Mouse (Mus musculus): ENCODE results near the gene Angptl2.
A peak's percentile ranks its signal among the peaks of the same experiment; 100 is the strongest.
"Not testable (repeated sequence)": the region's sequence is repeated elsewhere in the genome, so short reads cannot be mapped to it uniquely, and the experiment has no call there.

Angptl2 gene

DNA sequence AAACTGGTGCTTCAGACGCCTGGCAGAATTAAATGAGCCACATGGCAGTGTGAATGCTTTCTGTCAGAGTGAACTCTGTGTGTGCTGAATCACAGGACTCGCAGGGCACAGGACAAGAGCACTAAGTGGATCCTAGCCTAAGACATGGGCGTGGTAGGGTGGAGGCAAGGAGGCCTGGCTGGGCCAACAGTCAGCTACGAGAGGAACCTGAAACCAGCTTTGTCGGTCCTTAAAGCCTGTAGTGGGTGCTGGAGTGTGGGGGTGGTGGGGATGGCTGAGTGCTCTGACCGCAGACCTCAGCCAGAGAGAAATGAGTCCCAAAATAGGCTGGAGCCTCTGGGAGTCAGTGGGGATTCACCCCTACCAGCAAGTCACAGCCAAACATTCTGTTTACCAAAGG lies 12.6 kb upstream of the Angptl2 start:
- peak; percentile 61 for DNase-seq

DNA sequence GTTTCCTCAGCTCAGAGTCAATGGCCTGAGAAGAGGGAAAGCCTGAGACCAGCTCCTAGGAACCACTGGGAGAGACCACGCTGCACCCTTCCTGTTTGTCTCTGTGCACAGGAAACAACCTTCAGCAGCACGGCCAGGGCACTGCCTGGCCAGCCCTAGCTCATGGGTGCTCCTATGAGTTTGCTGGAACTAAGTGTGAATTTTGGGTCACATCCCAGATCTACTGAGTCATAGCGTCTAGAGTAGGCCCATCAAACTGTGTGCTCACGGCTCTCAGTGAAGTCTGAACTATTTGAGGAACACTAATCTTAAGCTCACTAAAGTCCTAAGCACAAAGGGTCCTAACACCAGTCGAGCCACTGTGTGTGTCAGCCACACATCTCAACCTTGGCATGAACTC lies 10.9 kb upstream of the Angptl2 start:
- peak; percentile 75 for DNase-seq

DNA sequence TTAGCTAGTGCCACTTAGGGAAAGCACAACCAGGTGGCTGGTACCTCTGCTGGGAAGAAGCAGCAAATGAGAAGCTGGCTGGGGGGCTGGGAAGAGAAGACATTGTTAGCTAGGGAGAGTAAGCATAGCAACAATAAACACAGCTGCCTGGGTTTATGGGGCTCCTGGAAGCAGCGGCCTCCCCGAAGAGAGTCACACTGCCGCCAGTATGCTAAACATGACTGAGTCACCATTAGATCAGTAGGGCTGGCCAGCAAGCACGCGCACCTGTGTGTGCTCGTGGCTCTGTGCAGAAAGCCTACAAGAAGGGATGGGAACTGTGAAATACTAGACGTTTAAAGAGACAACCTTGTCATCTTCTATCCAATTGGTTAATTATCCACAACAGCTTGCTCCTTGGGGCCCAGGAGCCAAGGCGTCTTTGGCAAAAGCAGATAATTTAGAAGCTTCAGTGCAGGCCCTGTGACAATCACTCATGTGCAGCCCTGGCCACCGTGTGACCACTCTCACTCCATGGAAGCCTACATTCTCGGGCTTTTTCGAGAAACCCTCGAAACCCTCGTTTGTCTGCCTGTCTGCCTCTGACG lies 9.8 kb upstream of the Angptl2 start:
- DNase-seq, result no peak

DNA sequence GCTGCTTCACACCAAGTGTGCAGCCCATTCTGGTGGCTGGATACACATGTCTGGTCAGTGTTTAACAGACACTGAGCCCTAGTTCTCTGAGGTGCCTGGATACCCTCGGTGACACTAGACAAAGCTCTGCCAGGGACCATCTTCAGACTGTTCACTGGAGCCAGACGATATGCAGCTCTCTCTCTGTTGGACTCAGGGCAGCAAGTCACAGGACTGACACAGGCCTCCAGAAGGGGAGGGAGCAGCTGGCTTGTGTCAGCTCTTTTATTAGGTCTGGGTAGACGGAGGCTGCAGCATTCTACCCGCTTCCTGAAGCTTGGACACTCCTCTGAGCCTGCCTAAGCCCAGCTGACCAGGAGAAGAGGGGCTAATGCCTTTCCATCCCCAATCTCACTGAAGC lies 8.8 kb upstream of the Angptl2 start:
- DNase-seq, result peak; percentile 51

DNA sequence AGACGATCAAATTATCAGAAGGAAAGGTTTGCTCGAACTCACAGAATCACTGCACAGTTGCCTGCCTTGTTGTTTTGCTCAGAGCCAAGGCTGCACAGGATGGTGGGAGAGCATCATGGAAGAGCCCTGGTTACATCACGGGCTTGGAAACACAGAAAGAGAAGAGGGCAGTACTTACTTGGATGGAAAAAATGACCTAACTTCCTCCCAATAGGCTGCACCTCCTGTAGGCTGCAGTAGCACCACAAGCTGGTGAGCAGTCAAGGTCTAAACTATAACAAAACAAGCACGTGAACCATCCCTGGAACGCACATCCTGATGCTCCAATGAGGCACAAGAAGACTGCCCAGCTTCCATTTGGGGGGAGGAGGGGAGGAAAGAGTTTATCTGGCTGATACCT lies 7.7 kb upstream of the Angptl2 start:
- no peak for DNase-seq

DNA sequence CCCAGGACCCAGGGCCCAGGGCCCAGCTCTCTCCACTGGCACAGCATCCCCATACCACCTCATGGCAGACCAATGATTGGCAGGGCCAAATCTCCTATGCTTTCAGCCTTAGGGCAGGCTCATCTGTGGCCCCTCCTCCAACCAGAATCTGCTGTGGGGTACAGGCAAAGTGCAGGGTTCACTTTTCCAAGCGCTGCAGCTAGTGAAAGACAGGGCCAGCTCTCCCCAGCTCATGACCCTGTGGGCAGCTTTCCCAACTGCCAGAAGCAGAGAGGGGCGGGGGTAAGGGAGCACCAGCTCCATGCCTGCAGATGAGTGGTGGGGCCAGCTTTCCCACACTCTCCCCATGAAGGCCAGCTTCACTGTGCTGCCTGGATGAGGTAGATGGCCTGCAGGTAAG lies 5.0 kb upstream of the Angptl2 start:
- DNase-seq, result no peak

DNA sequence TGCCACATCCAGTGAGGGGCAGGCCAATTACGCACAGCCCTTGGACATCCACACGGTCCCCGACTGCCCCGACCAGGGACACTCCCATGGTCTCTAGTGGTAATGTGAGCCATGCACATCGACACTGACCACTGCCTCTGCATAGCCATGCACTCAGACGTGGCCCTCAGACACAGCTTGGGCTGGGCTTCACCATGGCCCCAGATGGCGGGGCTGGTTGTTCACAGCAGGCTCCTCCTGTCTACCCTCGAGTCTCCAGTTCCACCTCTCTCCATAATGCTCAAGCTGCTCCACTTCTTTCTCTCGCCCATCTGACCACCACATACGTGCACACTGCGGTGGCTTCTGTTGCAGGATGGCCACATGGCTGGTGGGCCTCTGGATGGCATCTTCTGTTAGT lies 4.6 kb upstream of the Angptl2 start:
- DNase-seq, result not testable (repeated sequence)

DNA sequence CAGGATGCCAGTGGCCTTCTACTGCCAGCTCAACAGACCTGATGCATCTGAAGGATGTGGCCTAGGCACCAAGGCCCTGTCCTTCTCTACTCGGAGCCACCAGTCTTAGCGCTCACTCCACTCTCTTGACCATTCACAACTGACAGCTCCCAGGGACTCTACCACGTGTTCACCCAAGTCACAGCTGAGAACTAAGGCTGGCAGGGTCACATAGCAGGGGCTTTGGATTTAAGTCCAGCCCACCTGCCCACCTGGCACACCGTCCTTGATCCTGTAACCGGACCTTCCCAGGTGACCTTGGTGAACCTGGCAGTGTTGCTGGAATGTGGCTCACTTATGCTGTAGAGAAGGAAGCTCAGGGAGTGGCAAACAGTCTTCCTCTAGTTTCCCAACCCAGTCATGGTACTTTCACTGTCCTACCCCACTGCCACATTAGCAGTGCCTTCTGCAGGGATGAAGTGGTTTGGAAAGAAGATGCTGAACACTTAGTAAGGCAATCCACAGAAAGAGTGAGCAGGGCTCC lies 631 bp upstream of the Angptl2 start:
- no peak for DNase-seq

DNA sequence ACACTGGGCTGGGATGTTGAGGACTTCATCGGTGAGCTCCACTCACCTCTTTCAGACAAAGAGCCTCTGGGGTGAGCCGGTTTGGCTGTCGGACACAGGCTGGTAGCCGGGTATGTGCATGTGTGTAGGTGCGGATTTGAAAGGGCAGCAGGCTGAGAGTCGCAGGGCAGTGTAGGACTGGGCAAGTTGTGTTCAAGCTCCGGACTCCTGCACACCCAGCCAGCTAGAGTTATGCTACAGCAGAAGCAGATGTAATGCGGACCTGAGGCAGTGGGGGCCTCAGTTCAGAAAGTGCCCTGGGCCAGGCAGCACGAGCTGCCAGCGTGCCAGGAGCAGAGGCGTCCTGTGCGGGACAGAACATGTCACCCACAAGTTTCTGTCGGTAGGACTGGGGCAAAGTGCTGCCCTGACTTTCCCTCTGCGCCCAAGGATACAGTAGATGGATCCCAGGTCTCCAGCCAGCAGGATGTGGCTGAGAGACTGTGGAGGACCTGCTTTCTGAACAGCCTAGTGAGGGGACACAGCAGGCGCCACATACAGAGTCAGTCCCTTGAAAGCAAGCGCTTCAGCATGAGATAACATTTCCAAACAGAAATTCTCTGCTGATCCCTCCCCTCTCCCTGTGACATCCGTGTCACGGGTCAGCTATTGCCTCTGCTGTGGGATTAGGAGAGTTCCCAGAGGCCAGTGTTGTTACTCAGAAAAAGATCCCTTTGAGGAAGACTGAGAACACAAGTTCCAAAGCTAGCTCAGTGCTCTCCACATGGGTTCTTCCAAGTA lies 966 bp downstream of the Angptl2 start:
- DNase-seq, result no peak

DNA sequence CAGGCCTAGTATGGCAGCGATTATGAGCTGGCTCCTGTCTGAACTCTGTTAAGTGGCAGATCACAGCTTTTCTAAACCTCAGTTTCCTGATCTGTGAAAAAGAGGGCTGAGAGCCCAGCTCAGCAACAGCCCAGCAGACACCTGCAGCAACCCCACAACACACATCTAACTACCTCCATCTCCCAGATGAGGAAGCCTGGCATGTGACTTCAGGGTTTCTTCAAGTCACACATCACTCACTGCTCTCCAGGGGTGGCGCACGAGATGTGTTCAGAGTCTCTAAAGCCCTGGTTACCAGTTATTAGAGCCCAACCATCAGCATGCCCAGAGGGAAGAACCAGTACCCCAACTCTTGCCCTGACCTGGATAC lies 1.5 kb downstream of the Angptl2 start:
- no peak for DNase-seq

DNA sequence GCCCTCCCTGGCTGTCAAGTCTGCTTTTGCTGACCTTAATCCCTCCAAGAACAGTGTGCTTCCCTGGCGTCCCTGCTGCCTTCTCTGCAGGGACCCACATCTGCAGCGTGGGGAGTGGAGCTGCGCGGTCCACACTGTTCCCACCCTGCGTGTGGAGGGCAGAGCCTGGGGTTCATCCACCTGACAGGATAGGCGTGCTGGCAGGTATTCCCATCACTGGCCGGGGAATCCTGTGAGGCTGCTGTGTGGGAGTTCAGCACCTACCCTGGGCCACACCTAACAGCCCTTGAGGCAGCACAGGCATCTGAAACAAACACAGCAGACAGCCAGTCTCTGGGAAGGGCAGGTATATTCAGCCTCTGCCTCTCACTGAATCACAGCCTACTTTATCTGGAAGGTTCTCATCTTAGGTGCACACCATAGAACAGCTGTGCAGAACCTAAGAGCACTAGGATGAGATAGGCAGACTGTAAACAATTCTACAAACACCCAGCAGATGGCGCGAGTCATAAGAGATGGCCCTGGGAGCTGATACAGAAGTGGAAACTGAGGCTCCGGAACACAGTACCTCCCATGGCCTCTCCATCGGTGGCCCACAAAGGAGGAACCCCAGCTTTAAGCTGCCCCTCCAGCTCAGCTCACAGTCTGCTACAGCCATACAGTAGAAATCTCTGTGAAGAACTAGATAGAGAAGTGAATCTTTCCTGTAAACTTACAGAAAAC lies 3.2 kb downstream of the Angptl2 start:
- peak; percentile 63 for DNase-seq

DNA sequence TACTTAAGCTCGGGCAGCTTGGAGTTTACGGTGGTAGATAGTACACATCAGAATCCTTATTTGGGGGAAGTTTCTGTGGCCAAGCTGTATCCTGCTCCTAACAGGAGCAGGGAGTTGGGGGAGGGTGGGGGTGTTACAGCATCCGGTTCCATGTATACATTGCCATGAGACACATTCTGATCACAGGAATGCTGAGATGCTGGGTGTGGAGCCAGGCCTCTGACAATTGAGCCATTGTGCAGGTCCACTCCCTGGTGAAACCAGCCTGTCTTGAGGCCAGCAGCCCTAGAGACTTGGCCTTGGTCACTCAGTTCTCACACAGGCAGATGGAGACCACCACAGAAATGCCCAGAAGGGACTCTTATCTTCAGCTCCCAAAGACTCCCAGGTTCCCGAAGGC lies 3.8 kb downstream of the Angptl2 start:
- DNase-seq, result no peak

DNA sequence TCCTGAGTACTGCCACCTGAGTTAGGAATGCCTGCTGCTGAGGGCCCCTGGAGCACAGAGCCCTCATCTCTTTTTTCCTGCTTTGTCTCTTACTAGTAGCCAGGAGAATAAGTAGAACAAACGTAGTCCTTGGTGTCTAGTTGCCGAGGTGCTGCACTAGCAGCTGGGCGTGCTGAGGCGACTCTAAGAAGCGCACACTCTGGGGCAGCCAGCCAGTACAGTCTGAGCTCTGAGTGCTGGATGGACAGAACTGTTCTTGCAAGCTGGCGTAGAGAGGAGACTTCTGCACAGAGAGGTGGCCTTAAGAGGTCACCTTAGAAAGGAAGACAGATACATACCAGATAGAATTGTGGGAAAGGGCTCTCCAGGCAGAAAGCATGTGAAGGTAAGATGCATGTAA lies 4.4 kb downstream of the Angptl2 start:
- DNase-seq, result no peak

DNA sequence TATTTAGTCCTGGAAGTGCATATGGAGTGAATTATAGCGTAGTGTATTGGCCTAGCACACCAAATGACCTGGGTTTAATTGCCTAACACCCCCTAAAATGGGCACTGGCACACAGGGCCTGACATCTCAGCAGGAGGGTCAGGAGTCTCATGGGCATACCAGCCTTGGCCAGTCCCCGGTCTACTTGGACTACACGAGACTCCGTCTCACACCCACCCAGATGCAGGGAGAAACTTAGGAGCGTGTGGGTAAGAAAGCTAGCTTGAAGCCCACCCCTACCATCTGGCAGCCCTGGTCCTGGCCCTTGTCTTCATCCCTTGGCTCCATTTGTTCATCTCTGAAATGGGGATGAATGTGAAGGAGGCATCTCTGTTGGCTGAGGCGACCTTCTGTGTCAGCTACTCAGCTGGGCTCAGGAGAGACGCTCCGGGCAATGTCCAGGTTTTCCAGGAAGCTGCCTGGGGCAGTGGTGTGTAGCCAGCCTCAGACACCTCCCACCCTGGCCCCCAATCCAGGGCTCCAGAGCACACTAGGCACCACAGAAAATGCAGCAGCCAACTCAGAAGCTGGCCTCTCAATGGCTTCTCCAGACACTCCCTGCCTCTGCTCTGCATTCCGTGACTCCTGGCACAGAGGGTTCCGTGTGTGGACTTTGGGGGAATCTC lies 4.9 kb downstream of the Angptl2 start:
- no peak for DNase-seq

DNA sequence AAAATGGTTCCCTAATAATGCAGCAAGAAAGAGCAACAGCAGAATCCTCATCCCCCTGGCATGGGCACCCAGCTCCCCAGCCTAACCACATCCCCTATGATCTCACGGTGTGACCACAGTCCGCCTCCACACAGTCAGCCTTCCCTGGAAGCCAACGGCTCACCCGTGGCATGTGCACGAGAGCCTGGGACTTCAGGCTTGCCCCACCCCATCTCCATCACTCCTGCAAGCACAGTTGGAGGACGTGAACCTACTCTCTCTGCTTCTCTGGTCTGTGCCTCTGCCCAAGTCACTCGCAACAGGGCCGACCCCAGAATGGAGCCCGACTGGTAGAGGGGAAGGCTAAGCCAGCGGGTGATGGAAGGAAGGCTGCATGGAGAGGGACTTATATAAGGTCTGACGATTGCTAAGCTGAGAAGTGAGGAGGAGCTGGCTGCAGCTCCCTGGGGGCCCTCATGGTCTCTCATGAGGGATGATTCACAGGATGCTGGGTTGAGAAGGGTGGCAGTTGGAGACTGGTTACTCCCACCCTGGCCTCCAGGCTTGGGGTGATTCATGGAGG lies 5.6 kb downstream of the Angptl2 start:
- DNase-seq, result no peak

DNA sequence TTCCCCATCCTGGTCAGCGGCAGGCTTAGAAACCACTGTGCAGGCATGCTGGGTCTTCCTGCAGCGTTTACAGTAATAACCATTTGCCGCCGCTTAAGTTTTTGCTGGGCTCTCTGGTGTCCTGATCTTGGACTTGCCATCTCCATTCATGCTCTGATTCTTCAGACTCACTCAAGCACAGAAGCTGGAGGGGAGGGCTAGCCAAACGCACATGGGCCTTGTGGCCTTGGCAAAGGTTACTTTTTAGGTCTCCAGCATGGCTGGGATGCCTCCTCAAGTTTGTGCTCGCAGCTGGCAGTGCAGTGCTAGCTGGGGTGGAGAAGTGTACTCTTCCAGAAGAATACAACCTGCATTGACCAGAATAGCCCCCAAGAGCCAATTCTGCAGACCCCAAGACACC lies 6.6 kb downstream of the Angptl2 start:
- no peak for DNase-seq

DNA sequence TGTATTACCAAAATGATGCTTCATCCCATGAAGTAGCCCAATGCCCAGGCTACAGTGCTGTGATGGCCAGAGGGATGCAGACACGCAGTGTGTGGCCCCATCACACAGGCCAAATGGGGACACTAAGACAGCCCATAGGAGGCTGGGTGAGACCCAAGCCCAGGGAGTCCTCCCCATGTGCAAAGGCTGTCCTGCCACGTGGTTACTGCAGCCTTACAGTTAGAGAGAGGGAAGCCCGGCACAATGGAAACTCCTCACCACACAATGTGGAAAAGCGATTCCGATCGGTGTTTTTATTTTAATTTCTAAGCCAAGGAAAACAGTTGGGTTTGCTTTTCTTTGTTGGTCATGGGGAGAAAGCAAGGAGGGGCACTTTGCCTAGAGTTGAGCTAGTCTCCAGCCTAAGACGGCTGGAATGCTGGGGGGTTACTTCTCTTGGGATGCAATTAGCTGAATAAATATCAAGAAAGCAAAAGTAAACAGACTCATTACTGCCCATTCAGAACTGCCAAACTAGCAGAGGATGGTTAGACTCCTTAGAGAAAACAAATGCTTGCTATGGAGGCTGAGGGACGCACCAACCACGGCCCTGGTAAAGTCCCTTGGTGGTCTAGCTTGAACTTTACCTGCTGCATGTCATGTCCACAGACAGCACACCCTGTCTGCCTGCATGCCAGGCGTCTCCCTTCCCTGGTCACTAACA lies 7.9 kb downstream of the Angptl2 start:
- no peak for DNase-seq

DNA sequence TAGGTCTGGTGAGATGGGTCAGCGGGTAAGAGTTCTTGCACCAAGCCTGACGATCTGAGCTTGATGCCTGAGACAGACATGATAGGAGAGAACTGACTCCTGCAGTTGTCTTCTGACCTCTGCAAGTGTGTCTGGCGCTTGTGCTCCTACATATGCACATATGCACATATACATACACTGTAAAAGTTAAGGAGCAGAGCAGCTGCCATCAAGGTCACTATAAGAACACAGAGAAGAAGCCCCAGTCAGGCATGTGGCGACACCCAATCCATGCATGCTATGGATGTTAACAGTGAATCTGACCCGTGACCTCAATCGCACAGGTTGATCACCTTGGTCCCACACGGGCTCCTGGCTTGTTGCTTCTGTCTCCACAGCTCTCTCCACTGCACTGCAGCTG lies 10.1 kb downstream of the Angptl2 start:
- DNase-seq, result no peak

DNA sequence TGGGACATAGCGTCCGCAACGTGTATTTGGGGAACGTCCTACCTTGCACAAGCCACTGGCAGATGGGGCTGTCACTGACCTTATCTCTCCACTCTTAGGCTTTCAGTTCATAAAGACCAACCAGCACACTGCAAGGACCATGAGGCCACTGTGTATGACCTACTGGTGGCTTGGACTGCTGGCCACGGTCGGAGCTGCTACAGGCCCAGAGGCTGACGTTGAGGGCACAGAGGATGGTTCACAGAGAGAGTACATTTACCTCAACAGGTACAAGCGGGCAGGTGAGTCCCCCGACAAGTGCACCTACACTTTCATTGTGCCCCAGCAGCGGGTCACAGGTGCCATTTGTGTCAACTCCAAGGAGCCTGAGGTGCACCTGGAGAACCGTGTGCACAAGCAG lies 12.2 kb downstream of the Angptl2 start:
- no peak for DNase-seq

DNA sequence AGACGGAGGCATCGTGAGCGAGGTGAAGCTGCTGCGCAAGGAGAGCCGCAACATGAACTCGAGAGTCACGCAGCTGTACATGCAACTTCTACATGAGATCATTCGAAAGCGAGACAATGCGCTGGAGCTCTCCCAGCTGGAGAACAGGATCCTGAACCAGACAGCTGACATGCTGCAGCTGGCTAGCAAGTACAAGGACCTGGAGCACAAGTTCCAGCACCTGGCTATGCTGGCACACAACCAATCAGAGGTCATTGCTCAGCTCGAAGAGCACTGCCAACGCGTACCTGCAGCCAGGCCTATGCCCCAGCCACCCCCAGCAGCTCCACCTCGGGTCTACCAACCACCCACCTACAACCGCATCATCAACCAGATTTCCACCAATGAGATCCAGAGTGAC lies 12.7 kb downstream of the Angptl2 start:
- no peak for DNase-seq

DNA sequence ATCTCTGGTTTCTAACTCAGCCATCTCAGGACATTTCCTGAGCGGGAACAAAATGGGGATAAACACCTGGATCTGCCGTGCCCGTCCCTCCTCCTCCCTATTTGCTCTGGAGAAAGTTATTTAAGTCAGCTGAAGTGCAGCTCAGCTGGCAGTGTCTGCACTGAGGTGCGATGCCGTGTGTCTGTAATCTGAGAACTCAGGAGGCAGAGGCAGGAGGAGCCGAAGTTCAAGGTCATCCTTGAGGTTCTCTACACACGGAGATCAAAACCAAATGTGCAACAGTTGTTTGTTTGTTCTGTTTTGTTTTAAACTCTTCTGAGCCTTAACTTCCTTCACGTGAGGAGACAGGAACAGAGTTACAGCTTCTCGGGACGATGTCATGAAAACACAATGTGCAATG lies 14.8 kb downstream of the Angptl2 start:
- DNase-seq, result no peak

DNA sequence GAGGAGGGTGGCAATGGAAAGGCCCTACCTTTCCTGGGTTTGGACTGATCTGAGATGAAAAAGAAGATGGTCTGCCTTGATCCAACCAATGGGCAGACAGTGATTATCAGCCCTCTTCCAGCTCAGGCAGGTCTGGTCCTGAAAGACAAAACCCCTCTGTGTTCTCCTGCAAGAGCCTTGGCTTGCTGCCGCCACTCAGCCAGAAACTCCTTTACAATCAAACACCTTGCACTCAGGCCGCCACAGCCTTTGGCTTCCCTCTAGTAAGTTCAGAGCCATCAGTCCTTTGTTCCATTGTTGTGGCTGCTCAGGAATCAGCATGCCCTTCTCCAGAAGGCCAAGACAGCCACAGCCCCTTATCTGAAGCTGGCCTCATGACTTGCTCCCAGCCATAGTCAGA lies 15.9 kb downstream of the Angptl2 start:
- no peak for DNase-seq

Data from lung, postnatal 36 days (tissue).